Mouse (Mus musculus): ENCODE data around the gene Fbxw9.

The Fbxw9 gene

GRCm38 (mm10) chr8:85059879-85060616 is at the start of gene Fbxw9:
Gene Fbxw9 (plus strand): TSS chr8:85060055.
- DNase-seq = peak; percentile 91

- no peak for DNase-seq
These were observed 48.6 kb upstream of the Fbxw9 start for GRCm38 (mm10) chr8:85011242-85011641.

GRCm38 (mm10) chr8:85013230-85013840 is 46.5 kb upstream of the Fbxw9 start:
- DNase-seq = peak; percentile 79

- no peak for DNase-seq
These were observed 45.4 kb upstream of the Fbxw9 start, which contains the start of gene Best2 for GRCm38 (mm10) chr8:85014431-85014830. Gene Best2 (minus strand): TSS chr8:85014531.

- no peak for DNase-seq
These were observed 43.1 kb upstream of the Fbxw9 start for GRCm38 (mm10) chr8:85016724-85017123.

GRCm38 (mm10) chr8:85017209-85017608 is 42.6 kb upstream of the Fbxw9 start:
- DNase-seq = no peak

GRCm38 (mm10) chr8:85021514-85022055 is 38.3 kb upstream of the Fbxw9 start:
- no peak for DNase-seq

- no peak for DNase-seq
These were observed 36.0 kb upstream of the Fbxw9 start for GRCm38 (mm10) chr8:85023846-85024245.

- DNase-seq = peak; percentile 81
These were observed 34.5 kb upstream of the Fbxw9 start, which contains the start of gene Asna1 for GRCm38 (mm10) chr8:85025098-85025932. Gene Asna1 (minus strand): TSS chr8:85025281.

GRCm38 (mm10) chr8:85026670-85027515 is 33.0 kb upstream of the Fbxw9 start, which contains the start of gene Trir:
Gene Trir (plus strand): TSS chr8:85026823.
- DNase-seq = peak; percentile 98

- no peak for DNase-seq
These were observed 32.4 kb upstream of the Fbxw9 start for GRCm38 (mm10) chr8:85027516-85027855.

- no peak for DNase-seq
These were observed 31.9 kb upstream of the Fbxw9 start for GRCm38 (mm10) chr8:85027922-85028321.

GRCm38 (mm10) chr8:85029271-85029670 is 30.6 kb upstream of the Fbxw9 start:
- no peak for DNase-seq

GRCm38 (mm10) chr8:85032622-85033311 is 27.1 kb upstream of the Fbxw9 start:
- no peak for DNase-seq

GRCm38 (mm10) chr8:85033867-85034266 is 26.0 kb upstream of the Fbxw9 start:
- peak; percentile 14 for DNase-seq

- DNase-seq = peak; percentile 82
These were observed 25.1 kb upstream of the Fbxw9 start for GRCm38 (mm10) chr8:85034764-85035163.

GRCm38 (mm10) chr8:85035165-85035727 is 24.6 kb upstream of the Fbxw9 start:
- DNase-seq = no peak

- DNase-seq = peak; percentile 4
These were observed 24.0 kb upstream of the Fbxw9 start for GRCm38 (mm10) chr8:85035728-85036310.

GRCm38 (mm10) chr8:85036381-85036717 is 23.5 kb upstream of the Fbxw9 start:
- no peak for DNase-seq

GRCm38 (mm10) chr8:85036718-85037365 is 23.0 kb upstream of the Fbxw9 start, which contains the start of gene Tnpo2:
Gene Tnpo2 (plus strand): TSS chr8:85036915.
- DNase-seq = peak; percentile 89

All from lung, postnatal 14 days (tissue).